Mouse (Mus musculus): ENCODE measurements around the gene Mpzl1. TPM values are rescaled to one million over a fixed set of nuclear protein-coding genes. Genes with fewer than 3 reads are reported as not detected.
"Not testable (repeated sequence)": the region's sequence is repeated elsewhere in the genome, so short reads cannot be mapped to it uniquely, and the experiment has no call there.

Gene Mpzl1
- total RNA-seq (2012; rRNA removed): 52.0 and 60.1 TPM in 2 replicates

GRCm38 (mm10) chr1:165634151-165634884 lies at the start of gene Mpzl1:
Gene Mpzl1 (minus strand): TSS chr1:165634538.
- H3K4me1 ChIP-seq (ENCODE audit: control insufficient read depth in 2 of 2, insufficient read depth in 2 of 2, low read length in 2 of 2, poor library complexity in 1 of 2): peaks cover 2 to 13% of the 10 kb centered on the region in 2 experiments
- no peaks in the 10 kb centered on the region for H3K36me3 ChIP-seq (ENCODE audit: control insufficient read depth, insufficient read depth, low read length, poor library complexity, severe bottlenecking)
- DNase-seq (ENCODE audit: low read depth, low spot score): peak; percentile 97
- H3K9ac ChIP-seq (ENCODE audit: insufficient read depth, low read depth, low read length, poor library complexity, severe bottlenecking): peak within 1 kb of the TSS; percentile 90
- H3K27ac ChIP-seq (ENCODE audit: insufficient read depth, low read depth, low read length, poor library complexity, severe bottlenecking): peak within 1 kb of the TSS; percentile 61
- 0 out of 2 replicates have a peak, but pooled peaks have one; percentile 57 for TF ChIP-seq HCFC1 (IDR thresholded peaks at IDR 0.05; ENCODE audit: borderline replicate concordance, insufficient read depth, low read length)
- peak; percentile 79 for TF ChIP-seq CHD2 (IDR thresholded peaks at IDR 0.05; ENCODE audit: low read depth, low read length)
- TF ChIP-seq ZC3H11A (IDR thresholded peaks at IDR 0.05; ENCODE audit: borderline replicate concordance, low read depth, low read length): no peak
- in situ Hi-C loops (cut with MboI; ENCODE audit: low sequenced_read_pairs in 2 of 2, unreplicated experiment in 2 of 2): no loop called here
- no peaks in the 10 kb centered on the region for H3K9me3 ChIP-seq (ENCODE audit: control insufficient read depth, insufficient read depth, low read depth, low read length)
- peak within 1 kb of the TSS; percentile 90 to 95 for H3K4me3 ChIP-seq (ENCODE audit: insufficient read depth in 1 of 2, low read depth in 1 of 2, low read length in 2 of 2, poor library complexity in 1 of 2, severe bottlenecking in 1 of 2)

GRCm38 (mm10) chr1:165682056-165682853 lies 47.9 kb upstream of the Mpzl1 start:
- Histone ChIP-seq H3K4me1 (ENCODE audit: control insufficient read depth in 2 of 2, insufficient read depth in 2 of 2, low read length in 2 of 2, poor library complexity in 1 of 2) (peaks cover 0 to 4% of the 10 kb centered on the region in 2 experiments; a peak in 1 of 4 replicates), H3K4me3 (ENCODE audit: insufficient read depth in 1 of 2, low read depth in 1 of 2, low read length in 2 of 2, poor library complexity in 1 of 2, severe bottlenecking in 1 of 2) (no peak overlapping the region), H3K9me3 (ENCODE audit: control insufficient read depth, insufficient read depth, low read depth, low read length) (no peaks in the 10 kb centered on the region), H3K9ac (ENCODE audit: insufficient read depth, low read depth, low read length, poor library complexity, severe bottlenecking) (no peak overlapping the region), H3K36me3 (ENCODE audit: control insufficient read depth, insufficient read depth, low read length, poor library complexity, severe bottlenecking) (no peaks in the 10 kb centered on the region), H3K27ac (ENCODE audit: insufficient read depth, low read depth, low read length, poor library complexity, severe bottlenecking) (no peak overlapping the region)
- no peak for TF ChIP-seq MAFK (IDR thresholded peaks at IDR 0.05; ENCODE audit: insufficient read depth, low read depth, low read length)
- TF ChIP-seq HCFC1 (IDR thresholded peaks at IDR 0.05; ENCODE audit: borderline replicate concordance, insufficient read depth, low read length): no peak
- no peak for TF ChIP-seq CHD2 (IDR thresholded peaks at IDR 0.05; ENCODE audit: low read depth, low read length)
- no peak for TF ChIP-seq ZNF384 (IDR thresholded peaks at IDR 0.05; ENCODE audit: low read depth, low read length)
- TF ChIP-seq ZC3H11A (IDR thresholded peaks at IDR 0.05; ENCODE audit: borderline replicate concordance, low read depth, low read length): no peak
- in situ Hi-C loops (cut with MboI; ENCODE audit: low sequenced_read_pairs in 2 of 2, unreplicated experiment in 2 of 2): no loop called here
- DNase-seq (ENCODE audit: low read depth, low spot score): no peak

GRCm38 (mm10) chr1:165681045-165681794 lies 46.9 kb upstream of the Mpzl1 start:
- Histone ChIP-seq H3K9ac (ENCODE audit: insufficient read depth, low read depth, low read length, poor library complexity, severe bottlenecking) (no peak overlapping the region), H3K4me3 (ENCODE audit: insufficient read depth in 1 of 2, low read depth in 1 of 2, low read length in 2 of 2, poor library complexity in 1 of 2, severe bottlenecking in 1 of 2) (no peak overlapping the region), H3K27ac (ENCODE audit: insufficient read depth, low read depth, low read length, poor library complexity, severe bottlenecking) (no peak overlapping the region), H3K36me3 (ENCODE audit: control insufficient read depth, insufficient read depth, low read length, poor library complexity, severe bottlenecking) (no peaks in the 10 kb centered on the region), H3K4me1 (ENCODE audit: control insufficient read depth in 2 of 2, insufficient read depth in 2 of 2, low read length in 2 of 2, poor library complexity in 1 of 2) (peaks cover 0 to 4% of the 10 kb centered on the region in 2 experiments; a peak in 1 of 4 replicates), H3K9me3 (ENCODE audit: control insufficient read depth, insufficient read depth, low read depth, low read length) (no peaks in the 10 kb centered on the region)
- TF ChIP-seq ZNF384 (IDR thresholded peaks at IDR 0.05; ENCODE audit: low read depth, low read length) (no peak), HCFC1 (IDR thresholded peaks at IDR 0.05; ENCODE audit: borderline replicate concordance, insufficient read depth, low read length) (no peak), ZC3H11A (IDR thresholded peaks at IDR 0.05; ENCODE audit: borderline replicate concordance, low read depth, low read length) (no peak), CHD2 (IDR thresholded peaks at IDR 0.05; ENCODE audit: low read depth, low read length) (no peak), MAFK (IDR thresholded peaks at IDR 0.05; ENCODE audit: insufficient read depth, low read depth, low read length) (no peak)
- no peak for DNase-seq (ENCODE audit: low read depth, low spot score)
- in situ Hi-C loops (cut with MboI; ENCODE audit: low sequenced_read_pairs in 2 of 2, unreplicated experiment in 2 of 2): no loop called here

- DNase-seq (ENCODE audit: low read depth, low spot score); H3K27ac ChIP-seq (ENCODE audit: insufficient read depth, low read depth, low read length, poor library complexity, severe bottlenecking); H3K4me1 ChIP-seq (ENCODE audit: control insufficient read depth in 2 of 2, insufficient read depth in 2 of 2, low read length in 2 of 2, poor library complexity in 1 of 2); H3K9ac ChIP-seq (ENCODE audit: insufficient read depth, low read depth, low read length, poor library complexity, severe bottlenecking); H3K4me3 ChIP-seq (ENCODE audit: insufficient read depth in 1 of 2, low read depth in 1 of 2, low read length in 2 of 2, poor library complexity in 1 of 2, severe bottlenecking in 1 of 2); H3K9me3 ChIP-seq (ENCODE audit: control insufficient read depth, insufficient read depth, low read depth, low read length); H3K36me3 ChIP-seq (ENCODE audit: control insufficient read depth, insufficient read depth, low read length, poor library complexity, severe bottlenecking); in situ Hi-C loops (cut with MboI; ENCODE audit: low sequenced_read_pairs in 2 of 2, unreplicated experiment in 2 of 2): not testable (repeated sequence)
Measured at GRCm38 (mm10) chr1:165680086-165680485, 45.7 kb upstream of the Mpzl1 start.

Data from ES-E14 (cell line).